Mouse (Mus musculus): Measurements from ENCODE around the gene Spata20.

The Spata20 gene

DNA sequence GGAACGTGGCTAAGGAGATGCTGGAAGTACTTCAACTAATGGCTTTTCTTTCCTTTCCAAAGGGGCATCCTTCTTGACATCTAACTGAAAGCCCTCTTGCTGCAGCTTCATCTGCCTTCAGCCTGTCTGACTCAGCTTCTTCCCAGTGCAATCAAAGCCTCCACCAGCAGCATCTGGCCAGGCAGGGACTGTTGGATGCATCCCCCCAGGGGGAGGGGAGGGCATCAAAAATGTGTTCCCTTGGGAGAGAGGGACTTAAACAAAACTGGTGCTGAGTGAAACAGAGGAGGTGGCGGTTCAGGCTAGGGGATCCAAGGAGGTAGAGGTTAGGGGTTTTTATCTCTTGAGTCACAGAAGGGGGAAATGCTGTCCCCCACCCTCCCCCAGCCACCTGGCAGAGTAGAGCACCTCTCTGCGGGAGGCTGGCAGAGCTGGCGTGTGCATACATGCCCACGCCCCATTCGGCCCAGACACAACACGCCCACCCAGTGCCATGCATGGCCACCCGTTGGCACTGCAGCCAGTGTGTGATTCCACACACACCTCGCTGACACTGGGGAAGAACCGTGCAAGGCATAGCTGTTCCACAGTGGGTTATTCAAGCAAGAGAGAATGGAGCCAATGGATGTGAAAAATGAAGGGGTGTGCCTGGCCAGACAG, 30.7 kb downstream of the Spata20 start:
- DNase-seq (ENCODE audit: inconsistent age in 2 of 2, low spot score in 1 of 2), result no peak

DNA sequence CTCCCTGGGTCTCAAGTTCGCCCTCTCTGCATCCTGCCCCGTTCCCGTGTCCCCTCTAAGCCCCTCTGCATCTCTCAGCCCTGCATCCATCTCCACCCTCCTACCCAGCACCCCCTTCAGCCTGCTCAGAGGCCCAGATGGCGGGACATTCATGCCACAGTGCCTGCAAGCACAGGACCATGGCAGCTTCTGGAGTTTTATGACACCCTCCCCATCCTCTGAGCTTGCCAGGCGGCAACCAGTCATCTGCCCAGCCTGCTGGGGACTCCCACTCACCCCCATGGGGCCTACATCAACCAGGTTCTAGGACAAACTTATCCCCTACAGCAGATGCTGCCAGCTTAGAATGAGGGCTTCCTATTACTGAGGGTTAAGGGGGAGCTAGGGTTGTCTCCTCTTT, 31.2 kb downstream of the Spata20 start:
- DNase-seq (ENCODE audit: inconsistent age in 2 of 2, low spot score in 1 of 2), result no peak

DNA sequence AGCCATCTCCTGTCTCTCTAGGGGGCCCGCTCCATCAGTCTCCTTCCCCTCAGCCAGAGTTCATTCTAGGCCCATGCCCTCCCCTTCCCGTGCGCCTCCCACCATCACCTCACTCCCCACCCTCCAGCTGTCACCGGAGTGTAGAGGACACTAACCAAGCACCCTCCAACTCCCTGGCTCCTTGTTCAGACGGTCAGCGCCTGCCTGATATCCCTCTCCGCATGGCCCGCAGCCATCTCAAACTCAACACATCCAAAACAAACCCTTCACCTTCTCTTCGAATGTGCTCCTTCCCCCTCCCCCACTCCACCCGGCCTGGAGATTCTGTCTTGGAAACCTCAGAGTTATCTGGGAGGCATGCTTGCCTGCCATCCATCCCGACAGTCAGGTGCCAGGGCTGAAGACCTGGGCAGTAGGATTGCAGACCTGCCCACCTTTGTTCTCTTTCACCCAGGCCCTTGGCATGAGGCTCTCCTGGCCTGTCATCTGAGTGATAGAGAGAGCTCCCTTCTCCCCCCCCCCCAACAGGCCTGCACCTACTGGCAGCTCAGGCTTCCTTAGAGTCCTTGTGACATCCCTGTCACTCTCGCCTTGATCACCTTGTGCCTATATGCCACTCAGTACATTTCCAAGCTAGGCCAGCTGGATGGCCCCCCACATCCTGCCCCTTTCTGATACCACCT, 34.7 kb downstream of the Spata20 start:
- no peak for DNase-seq (ENCODE audit: inconsistent age in 2 of 2, low spot score in 1 of 2)

DNA sequence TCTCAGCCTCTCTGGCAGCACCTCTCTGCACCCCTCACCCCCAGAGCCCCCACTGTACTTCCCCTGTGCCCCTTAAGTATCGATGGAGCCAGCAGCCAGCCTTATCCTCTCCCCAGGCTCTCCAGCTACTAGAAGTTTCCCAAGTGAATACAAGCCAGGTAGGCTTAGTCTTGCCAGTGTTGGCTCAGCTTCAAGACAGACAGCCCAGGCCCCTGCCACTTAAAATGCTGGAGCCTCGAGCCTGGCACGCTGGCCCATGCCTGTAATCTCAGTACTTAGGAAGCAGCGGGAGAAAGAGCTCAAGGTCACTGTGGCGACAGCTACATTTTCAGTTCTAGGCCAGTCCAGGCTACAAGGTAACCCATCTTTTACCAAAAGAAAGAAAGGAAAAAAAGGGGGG, 36.1 kb downstream of the Spata20 start:
- DNase-seq (ENCODE audit: inconsistent age in 2 of 2, low spot score in 1 of 2), result no peak

DNA sequence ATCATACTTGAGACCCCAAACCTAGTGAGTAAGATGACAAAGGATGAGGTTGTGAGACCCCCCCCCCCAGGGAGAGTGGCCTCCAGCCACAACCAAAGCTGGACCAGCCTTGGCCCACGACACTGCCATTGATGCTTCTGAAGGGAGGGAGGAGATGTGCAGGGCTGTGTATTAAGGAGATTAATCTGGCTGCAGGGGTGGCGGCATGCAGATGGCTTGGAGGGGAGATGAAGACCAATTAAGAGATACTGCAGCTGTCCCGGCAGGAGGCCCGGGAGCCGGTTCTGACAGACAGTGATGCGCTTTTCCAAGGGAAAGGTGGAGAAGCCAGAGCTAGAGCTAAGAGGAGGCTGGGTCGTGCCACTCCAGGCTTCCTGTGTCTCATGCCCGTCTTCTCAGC, 36.7 kb downstream of the Spata20 start:
- DNase-seq (ENCODE audit: inconsistent age in 2 of 2, low spot score in 1 of 2), result no peak

DNA sequence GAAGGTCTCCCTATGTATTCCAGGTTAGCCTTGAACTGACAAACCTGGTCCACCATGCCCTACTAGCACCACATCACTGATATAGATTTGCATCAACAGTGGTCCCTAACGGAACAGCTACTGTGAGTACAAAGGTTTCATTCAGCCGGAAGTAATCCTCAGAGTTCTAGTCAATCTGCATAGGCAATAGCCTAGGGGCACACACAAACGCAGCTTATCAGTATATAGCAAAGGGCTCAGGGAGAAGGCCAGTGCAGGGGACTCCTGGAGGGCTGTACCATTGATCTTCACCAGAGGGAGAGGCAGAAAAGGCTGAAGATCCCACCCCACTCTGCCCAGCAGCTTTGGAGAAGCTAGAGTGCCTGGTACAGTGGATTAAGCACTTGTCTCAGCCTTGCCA, 39.0 kb downstream of the Spata20 start:
- no peak for DNase-seq (ENCODE audit: inconsistent age in 2 of 2, low spot score in 1 of 2)

DNA sequence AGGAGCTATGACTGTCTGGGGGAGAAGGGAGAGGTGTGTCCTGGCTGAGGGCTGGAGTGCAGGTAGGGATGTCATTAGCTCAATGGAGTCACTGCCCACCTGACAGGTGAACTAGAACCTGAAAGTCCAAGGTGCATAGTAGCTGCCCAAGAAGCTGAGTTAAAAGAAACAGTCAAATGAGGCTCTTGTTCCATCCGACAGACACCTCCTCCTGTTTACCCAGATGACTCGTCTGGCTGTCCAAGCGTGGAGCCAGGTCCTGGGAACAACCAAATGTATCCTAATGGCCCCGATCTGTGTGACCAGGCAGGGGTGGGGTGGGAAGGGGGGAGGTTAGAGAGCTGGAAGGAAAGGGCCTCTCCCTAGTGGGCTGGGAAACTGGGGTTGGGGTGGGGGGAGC, 40.7 kb downstream of the Spata20 start:
- no peak for DNase-seq (ENCODE audit: inconsistent age in 2 of 2, low spot score in 1 of 2)

DNA sequence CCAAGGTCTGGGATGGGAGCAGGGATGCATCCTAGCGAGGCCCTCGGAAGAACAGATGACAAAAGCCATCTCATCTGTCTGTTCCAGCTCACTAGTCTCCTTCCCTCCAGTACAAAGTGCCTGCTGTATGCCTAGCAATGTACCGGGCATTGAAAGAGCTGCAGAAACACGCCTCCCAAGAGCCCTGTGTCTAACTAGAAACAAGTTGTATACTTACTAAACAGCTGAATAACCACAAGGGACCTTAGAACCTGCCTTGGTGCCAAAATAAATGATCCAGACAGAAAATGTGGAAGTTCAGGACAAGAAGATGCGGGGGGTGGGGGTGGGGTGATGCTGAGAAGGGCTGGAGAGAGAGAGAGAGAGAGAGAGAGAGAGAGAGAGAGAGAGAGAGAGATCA, 41.1 kb downstream of the Spata20 start:
- no peak for DNase-seq (ENCODE audit: inconsistent age in 2 of 2, low spot score in 1 of 2)

DNA sequence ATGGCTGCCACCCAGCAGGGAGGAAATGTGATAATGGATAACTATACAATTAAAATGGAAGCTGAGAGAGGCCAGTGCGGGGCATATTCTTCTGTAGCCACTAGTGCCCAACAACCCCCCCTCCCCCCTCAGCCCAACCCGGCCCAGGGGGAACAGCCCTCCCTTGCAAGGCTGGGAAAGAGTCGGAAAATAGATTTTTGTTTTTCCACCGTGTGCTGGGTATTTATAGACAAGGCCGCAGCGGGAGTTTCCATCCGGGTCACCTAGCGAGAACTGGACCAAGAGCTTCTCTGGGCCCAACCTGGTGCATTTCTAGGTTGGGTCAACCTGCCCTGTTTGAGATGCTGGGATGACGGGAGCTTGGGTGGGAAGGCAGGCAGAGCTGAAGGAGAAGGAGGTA, 44.2 kb downstream of the Spata20 start:
- no peak for DNase-seq (ENCODE audit: inconsistent age in 2 of 2, low spot score in 1 of 2)

DNA sequence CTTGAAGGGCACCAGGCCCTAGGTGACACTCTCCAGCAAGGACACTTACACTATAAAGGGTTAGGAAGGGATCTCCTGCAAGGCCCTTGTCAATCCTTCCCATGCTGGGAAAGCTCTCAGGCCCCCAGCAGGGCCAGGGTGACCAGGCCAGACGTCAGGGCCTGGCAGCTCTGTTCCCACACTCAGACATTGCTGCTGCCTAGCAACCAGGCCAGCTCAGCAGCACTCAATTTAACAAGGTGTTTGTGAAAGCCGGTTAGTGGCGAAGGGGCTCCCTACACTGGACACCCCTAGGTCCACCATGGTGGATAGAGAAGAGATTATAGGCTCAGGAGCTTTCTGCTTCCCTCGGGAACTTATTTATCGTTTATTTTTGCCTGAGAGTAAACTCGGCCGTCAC, 44.9 kb downstream of the Spata20 start:
- no peak for DNase-seq (ENCODE audit: inconsistent age in 2 of 2, low spot score in 1 of 2)

DNA sequence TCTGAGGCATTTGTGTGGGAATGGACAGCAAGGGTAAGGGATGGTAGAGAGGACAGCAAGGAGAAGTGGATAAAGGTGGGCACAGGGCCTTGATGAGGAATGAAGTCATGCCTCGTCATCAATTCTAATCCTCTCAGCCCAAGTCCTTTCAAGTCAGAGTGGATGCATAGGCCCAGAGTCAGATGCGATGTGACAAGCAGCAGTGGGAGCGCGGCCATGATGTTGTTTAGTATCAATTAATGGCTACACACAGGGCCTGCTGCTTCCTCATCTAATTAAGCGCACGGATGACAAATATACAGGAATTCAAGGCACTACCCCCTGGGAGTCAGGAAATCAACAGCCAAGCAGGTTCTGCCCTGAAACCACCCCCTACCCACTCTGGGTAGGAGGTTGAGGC, 45.6 kb downstream of the Spata20 start:
- no peak for DNase-seq (ENCODE audit: inconsistent age in 2 of 2, low spot score in 1 of 2)

DNA sequence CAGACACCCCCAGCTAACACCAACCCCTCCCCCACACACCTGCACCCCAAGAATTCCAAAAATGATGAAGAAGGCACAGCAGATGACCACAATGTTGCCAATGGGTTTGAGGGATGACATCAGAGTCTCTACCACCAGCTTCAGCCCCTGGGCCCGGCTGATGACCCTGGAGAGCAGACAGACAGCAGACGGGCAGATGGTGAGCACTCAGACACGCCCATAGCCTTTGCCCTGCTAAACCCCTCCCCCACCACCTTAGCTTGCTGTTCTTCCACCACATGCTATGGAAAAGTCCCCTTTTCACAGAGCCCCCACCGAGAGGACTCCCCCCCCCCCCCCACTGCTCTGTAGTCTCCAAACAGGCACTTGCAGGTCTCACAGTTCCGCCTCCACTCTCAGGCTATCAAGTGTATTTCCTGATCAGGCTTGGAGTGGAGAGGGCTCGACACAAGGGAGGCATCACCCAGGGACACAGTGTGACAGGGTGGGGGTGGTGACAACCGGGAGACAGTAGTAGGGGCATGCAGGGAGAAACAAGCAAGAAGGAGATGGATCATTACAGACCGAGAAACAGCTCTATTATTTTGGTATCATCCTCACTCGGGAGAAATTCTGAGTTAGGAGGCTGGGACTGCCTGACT, 56.8 kb downstream of the Spata20 start:
- no peak for DNase-seq (ENCODE audit: inconsistent age in 2 of 2, low spot score in 1 of 2)
